Mouse (Mus musculus) hindbrain, postnatal 0 days (tissue): ENCODE measurements around the gene Lce1g. TPM values are rescaled to one million over a fixed set of nuclear protein-coding genes. Genes with fewer than 3 reads are reported as not detected.
A peak's percentile ranks its signal among the peaks of the same experiment; 100 is the strongest.

Source experiments
- ATAC-seq: fragments of 200-750 bp; cut with Nextera tagmentation; 2 replicates; pipeline ENCODE4 v1.8.0; 2017; ENCODE audit warnings: mild to moderate bottlenecking, moderate TSS enrichment, moderate library complexity
- DNase-seq: peaks from one replicate; pipeline ENCODE4 v3.0.0-alpha.2; 2015; ENCODE audit warnings: low spot score
- H3K27ac ChIP-seq: fragments of 300-500 bp; sonication (generic); 2 replicates; pipeline ENCODE4 v1.5.1; 2014; ENCODE audit warnings: mild to moderate bottlenecking
- H3K27me3 ChIP-seq: fragments of 300-500 bp; sonication (generic); 2 replicates; pipeline ENCODE4 v1.6.1; 2014; ENCODE audit warnings: low read length, mixed read lengths; ENCODE audit not compliant: insufficient read depth
- H3K36me3 ChIP-seq: fragments of 300-500 bp; sonication (generic); 2 replicates; pipeline ENCODE4 v1.6.1; 2014; ENCODE audit warnings: low read length, mixed read lengths; ENCODE audit not compliant: insufficient read depth
- H3K4me1 ChIP-seq: fragments of 300-500 bp; sonication (generic); 2 replicates; pipeline ENCODE4 v1.6.1; 2014; ENCODE audit warnings: antibody characterized with exemption, low read length, mixed read lengths; ENCODE audit not compliant: insufficient read depth
- H3K4me2 ChIP-seq: fragments of 300-500 bp; sonication (generic); 2 replicates; pipeline ENCODE4 v1.6.1; 2014; ENCODE audit warnings: low read depth, mild to moderate bottlenecking, low read length, moderate library complexity, mixed read lengths
- H3K4me3 ChIP-seq: fragments of 300-500 bp; sonication (generic); 2 replicates; pipeline ENCODE4 v1.5.1; 2014; ENCODE audit warnings: low read length
- H3K9ac ChIP-seq: fragments of 300-500 bp; sonication (generic); replicated peaks from 2 replicates; pipeline ENCODE4 v1.6.1; 2014; ENCODE audit warnings: mild to moderate bottlenecking, low read length, moderate library complexity, mixed read lengths
- H3K9me3 ChIP-seq: fragments of 300-500 bp; sonication (generic); 2 replicates; pipeline ENCODE4 v1.6.1; 2016; ENCODE audit warnings: low read length, mixed read lengths
- CTCF ChIP-seq: IDR thresholded peaks from 2 replicates; pipeline ENCODE4 v1.5.1; 2016; ENCODE audit warnings: antibody characterized with exemption, control low read depth, low read depth
- WGBS: fragments of 180-500 bp; shearing (Covaris S2); extraction: QIAGEN DNeasy Blood & Tissue Kit; methylation state at CpG from one replicate; pipeline ENCODE4 v1.1.7; 2014; 5-methylcytosine and 5-hydroxymethylcytosine counted together
- polyA plus RNA-seq: library from polyadenylated mRNA; unstranded; fragments of >200 nt; fragmentation: Nextera tagmentation; extraction: Ambion mirVana; gene quantifications from 2 replicates; pipeline ENCODE4 v1.2.1, GENCODE M21; 2015
- total RNA-seq: library from RNA; depleted of rRNA; stranded (reverse); fragments of >200 nt; gene quantifications from 2 replicates; pipeline ENCODE4 v1.2.3, GENCODE M21; 2014; rRNA removed

Lce1g gene
- total RNA-seq (not detected in 2 replicates), polyA plus RNA-seq (0.20 TPM in 1 of 2 replicates, not detected in the other)

- Histone ChIP-seq H3K4me1 (no peaks in the 10 kb centered on the region), H3K36me3 (no peaks in the 10 kb centered on the region), H3K27ac (no peak within 1 kb of the TSS), H3K9ac (no peak within 1 kb of the TSS), H3K27me3 (no peaks in the 10 kb centered on the region), H3K4me2 (no peak within 1 kb of the TSS), H3K9me3 (no peaks in the 10 kb centered on the region), H3K4me3 (no peak within 1 kb of the TSS)
- WGBS = 95% methylated on average over 1 of the region's 1 CpGs
- TF ChIP-seq CTCF = no peak
- ATAC-seq (no peak), DNase-seq (no peak)
Measured at GRCm38 (mm10) chr3:92752238-92752637, at the start of gene Lce1g. Lce1g (minus strand) TSS chr3:92752338.

DNA sequence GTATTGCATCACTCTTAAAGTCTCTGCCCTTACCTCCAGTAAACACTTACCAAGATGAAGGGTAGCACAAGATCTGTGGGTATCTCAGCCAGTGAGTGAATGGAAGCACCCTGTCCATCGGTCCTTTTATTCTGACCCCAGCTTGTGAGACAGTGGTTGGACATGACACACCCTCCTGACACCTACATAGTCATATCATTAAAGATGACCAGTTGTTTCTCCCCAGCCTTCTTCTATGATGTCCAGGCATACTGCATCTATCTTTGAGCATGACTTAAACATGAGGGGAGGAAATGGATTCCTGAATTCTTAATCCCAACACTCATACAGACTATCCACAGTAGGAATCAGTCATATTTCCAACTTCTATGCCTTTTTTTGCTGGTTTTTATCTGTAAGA lies 38.3 kb upstream of the Lce1g start, which contains the start of gene Lce1j:
TSS of gene Lce1j (minus strand) at position 101 of the 400 bp plus-strand sequence.
- no peaks in the 10 kb centered on the region for H3K4me1 ChIP-seq
- WGBS = 92% methylated on average over 1 of the region's 1 CpGs
- DNase-seq = no peak
- H3K36me3 ChIP-seq = no peaks in the 10 kb centered on the region
- no peak for TF ChIP-seq CTCF
- no peaks in the 10 kb centered on the region for H3K9me3 ChIP-seq
- no peaks in the 10 kb centered on the region for H3K27me3 ChIP-seq
- H3K9ac ChIP-seq = no peak within 1 kb of the TSS
- ATAC-seq = no peak
- no peak within 1 kb of the TSS for H3K4me3 ChIP-seq
- H3K4me2 ChIP-seq = no peak within 1 kb of the TSS
- H3K27ac ChIP-seq = no peak within 1 kb of the TSS

DNA sequence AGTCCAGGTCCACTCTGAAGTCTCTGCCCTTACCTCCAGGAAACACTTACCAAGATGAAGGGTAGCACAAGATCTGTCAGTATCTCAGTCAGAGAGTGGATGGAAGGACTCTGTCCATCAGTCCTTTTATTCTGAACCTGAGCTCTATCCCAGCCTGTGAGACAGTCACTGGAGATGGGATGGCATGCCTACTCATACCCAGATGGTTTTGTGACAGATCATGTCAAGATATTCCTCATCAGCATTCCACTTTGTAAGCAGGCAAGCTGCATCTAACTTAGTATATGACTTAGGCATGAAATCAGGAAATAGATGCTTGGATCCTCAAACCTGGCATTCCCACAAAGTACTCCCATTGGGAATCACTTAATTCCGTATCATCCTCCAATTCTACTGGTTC lies 26.7 kb upstream of the Lce1g start, which contains the start of gene Lce1i:
TSS of gene Lce1i (minus strand) at position 101 of the 400 bp plus-strand sequence.
- no peak within 1 kb of the TSS for H3K27ac ChIP-seq
- H3K4me2 ChIP-seq = no peak within 1 kb of the TSS
- no peak within 1 kb of the TSS for H3K4me3 ChIP-seq
- no peaks in the 10 kb centered on the region for H3K36me3 ChIP-seq
- ATAC-seq (no peak), DNase-seq (no peak)
- no peak for TF ChIP-seq CTCF
- H3K9ac ChIP-seq = no peak within 1 kb of the TSS
- H3K27me3 ChIP-seq = no peaks in the 10 kb centered on the region
- H3K9me3 ChIP-seq = no peaks in the 10 kb centered on the region
- H3K4me1 ChIP-seq = no peaks in the 10 kb centered on the region
- 75% methylated on average over 1 of the region's 1 CpGs for WGBS

GRCm38 (mm10) chr3:92771573-92771972 lies 19.4 kb upstream of the Lce1g start:
- no peaks in the 10 kb centered on the region for H3K9me3 ChIP-seq
- peak; percentile 54 for TF ChIP-seq CTCF
- no peak for DNase-seq
- no peak overlapping the region for H3K27ac ChIP-seq
- 24% methylated on average over 3 of the region's 3 CpGs for WGBS
- no peaks in the 10 kb centered on the region for H3K4me1 ChIP-seq
- H3K36me3 ChIP-seq = no peaks in the 10 kb centered on the region
- H3K9ac ChIP-seq = no peak overlapping the region
- no peak overlapping the region for H3K4me2 ChIP-seq
- no peak overlapping the region for H3K4me3 ChIP-seq
- H3K27me3 ChIP-seq = no peaks in the 10 kb centered on the region
- no peak for ATAC-seq

DNA sequence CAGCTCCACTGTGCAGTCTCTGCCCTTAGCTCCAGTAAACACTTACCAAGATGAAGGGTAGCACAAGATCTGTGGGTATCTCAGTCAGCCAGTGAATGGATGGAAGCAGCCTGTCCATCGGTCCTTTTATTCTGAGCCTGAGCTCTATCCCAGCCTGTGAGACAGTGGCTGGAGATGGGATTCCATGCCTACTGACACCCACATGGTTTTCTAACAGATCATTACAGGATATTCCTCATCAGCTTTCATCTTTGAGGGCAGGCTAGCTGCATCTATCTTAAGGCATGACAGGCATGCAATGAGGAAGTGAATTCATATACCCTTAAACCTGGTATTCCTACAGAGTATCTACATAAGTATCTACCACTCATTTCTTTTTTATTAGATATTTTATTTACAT lies 12.8 kb upstream of the Lce1g start, which contains the start of gene Lce1h:
TSS of gene Lce1h (minus strand) at position 101 of the 400 bp plus-strand sequence.
- Histone ChIP-seq H3K4me1 (no peaks in the 10 kb centered on the region), H3K4me3 (no peak within 1 kb of the TSS), H3K27ac (no peak within 1 kb of the TSS), H3K9me3 (no peaks in the 10 kb centered on the region), H3K27me3 (no peaks in the 10 kb centered on the region), H3K36me3 (no peaks in the 10 kb centered on the region), H3K4me2 (no peak within 1 kb of the TSS), H3K9ac (no peak within 1 kb of the TSS)
- WGBS = 92% methylated on average over 1 of the region's 1 CpGs
- ATAC-seq (no peak), DNase-seq (no peak)
- TF ChIP-seq CTCF = 0 out of 2 replicates have a peak, but pooled peaks have one; percentile 33

- Histone ChIP-seq H3K9me3 (no peaks in the 10 kb centered on the region), H3K27me3 (no peaks in the 10 kb centered on the region), H3K4me1 (no peaks in the 10 kb centered on the region), H3K36me3 (no peaks in the 10 kb centered on the region), H3K27ac (no peak overlapping the region), H3K4me3 (no peak overlapping the region), H3K9ac (no peak overlapping the region), H3K4me2 (no peak overlapping the region)
- no peak for ATAC-seq
- 38% methylated on average over 3 of the region's 3 CpGs for WGBS
- DNase-seq = peak; percentile 14
- peak; percentile 48 for TF ChIP-seq CTCF
Measured at GRCm38 (mm10) chr3:92753197-92753596, 1.1 kb upstream of the Lce1g start.

DNA sequence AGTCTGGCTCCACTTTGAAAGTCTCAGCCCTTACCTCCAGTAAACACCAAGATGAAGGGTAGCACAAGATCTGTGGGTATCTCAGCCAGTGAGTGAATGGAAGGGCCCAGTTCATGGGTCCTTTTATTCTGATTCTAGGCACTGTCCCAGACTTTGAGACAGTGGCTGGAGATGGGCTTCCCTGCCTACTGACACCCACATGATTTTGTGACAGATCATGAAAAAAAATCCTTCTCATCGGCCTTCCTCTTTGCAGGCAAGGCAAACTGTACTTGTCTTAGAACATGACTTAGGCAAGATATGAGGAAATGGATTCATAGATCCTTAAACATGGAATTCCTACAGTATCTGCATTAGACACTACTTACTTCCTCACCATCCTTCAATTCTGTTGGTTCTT lies 13.1 kb downstream of the Lce1g start, which contains the start of gene Gm38119:
TSS of gene Gm38119 (minus strand) at position 101 of the 400 bp plus-strand sequence.
- Histone ChIP-seq H3K4me2 (no peak within 1 kb of the TSS), H3K9ac (no peak within 1 kb of the TSS), H3K4me3 (no peak within 1 kb of the TSS), H3K27ac (no peak within 1 kb of the TSS), H3K36me3 (no peaks in the 10 kb centered on the region), H3K9me3 (no peaks in the 10 kb centered on the region), H3K4me1 (no peaks in the 10 kb centered on the region), H3K27me3 (no peaks in the 10 kb centered on the region)
- no peak for TF ChIP-seq CTCF
- ATAC-seq (no peak), DNase-seq (no peak)
- WGBS = 88% methylated on average over 1 of the region's 1 CpGs
